Mouse (Mus musculus): ENCODE measurements around the gene Ikzf2.

Gene Ikzf2

GRCm38 (mm10) chr1:69669897-69670404, 17.1 kb downstream of the Ikzf2 start:
- intact Hi-C loops (cut with DNase I): no loop called here

GRCm38 (mm10) chr1:69667456-69667855, 19.6 kb downstream of the Ikzf2 start:
- intact Hi-C loops (cut with DNase I): no loop called here

- intact Hi-C loops (cut with DNase I): no loop called here
Measured at GRCm38 (mm10) chr1:69659779-69660178, 27.3 kb downstream of the Ikzf2 start.

GRCm38 (mm10) chr1:69658051-69658450, 29.0 kb downstream of the Ikzf2 start:
- intact Hi-C loops (cut with DNase I): no loop called here

- intact Hi-C loops (cut with DNase I): no loop called here
Measured at GRCm38 (mm10) chr1:69657455-69657854, 29.6 kb downstream of the Ikzf2 start.

- intact Hi-C loops (cut with DNase I): no loop called here
Measured at GRCm38 (mm10) chr1:69656929-69657328, 30.1 kb downstream of the Ikzf2 start.

GRCm38 (mm10) chr1:69656047-69656782, 30.8 kb downstream of the Ikzf2 start:
- intact Hi-C loops (cut with DNase I): no loop called here

GRCm38 (mm10) chr1:69655368-69655767, 31.7 kb downstream of the Ikzf2 start:
- intact Hi-C loops (cut with DNase I): no loop called here

GRCm38 (mm10) chr1:69654955-69655354, 32.1 kb downstream of the Ikzf2 start:
- intact Hi-C loops (cut with DNase I): no loop called here

GRCm38 (mm10) chr1:69653419-69653818, 33.6 kb downstream of the Ikzf2 start:
- intact Hi-C loops (cut with DNase I): no loop called here

GRCm38 (mm10) chr1:69643138-69643537, 43.9 kb downstream of the Ikzf2 start:
- intact Hi-C loops (cut with DNase I): no loop called here

GRCm38 (mm10) chr1:69641986-69642385, 45.1 kb downstream of the Ikzf2 start:
- intact Hi-C loops (cut with DNase I): no loop called here

- intact Hi-C loops (cut with DNase I): no loop called here
Measured at GRCm38 (mm10) chr1:69638321-69638720, 48.7 kb downstream of the Ikzf2 start.

- intact Hi-C loops (cut with DNase I): no loop called here
Measured at GRCm38 (mm10) chr1:69637907-69638306, 49.1 kb downstream of the Ikzf2 start.

GRCm38 (mm10) chr1:69634259-69634658, 52.8 kb downstream of the Ikzf2 start:
- intact Hi-C loops (cut with DNase I): no loop called here

- intact Hi-C loops (cut with DNase I): no loop called here
Measured at GRCm38 (mm10) chr1:69630508-69630907, 56.5 kb downstream of the Ikzf2 start.

- intact Hi-C loops (cut with DNase I): no loop called here
Measured at GRCm38 (mm10) chr1:69629513-69629912, 57.5 kb downstream of the Ikzf2 start.

GRCm38 (mm10) chr1:69612076-69612475, 75.0 kb downstream of the Ikzf2 start:
- intact Hi-C loops (cut with DNase I): no loop called here

- intact Hi-C loops (cut with DNase I): no loop called here
Measured at GRCm38 (mm10) chr1:69611204-69611725, 75.8 kb downstream of the Ikzf2 start.

- intact Hi-C loops (cut with DNase I): no loop called here
Measured at GRCm38 (mm10) chr1:69610791-69611190, 76.3 kb downstream of the Ikzf2 start.

- intact Hi-C loops (cut with DNase I): no loop called here
Measured at GRCm38 (mm10) chr1:69608846-69609245, 78.2 kb downstream of the Ikzf2 start.

- intact Hi-C loops (cut with DNase I): no loop called here
Measured at GRCm38 (mm10) chr1:69606844-69607243, 80.2 kb downstream of the Ikzf2 start.

GRCm38 (mm10) chr1:69604213-69604612, 82.8 kb downstream of the Ikzf2 start:
- intact Hi-C loops (cut with DNase I): no loop called here

Data from adrenal gland (tissue).